Mouse (Mus musculus) erythroid progenitor cell, adult 5-6 weeks (primary cell): Measurements from ENCODE around the gene Prss8. TPM values are rescaled to one million over a fixed set of nuclear protein-coding genes. Genes with fewer than 3 reads are reported as not detected.
A peak's percentile ranks its signal among the peaks of the same experiment; 100 is the strongest.
"Not testable (repeated sequence)": the region's sequence is repeated elsewhere in the genome, so short reads cannot be mapped to it uniquely, and the experiment has no call there.

Experiments
- ATAC-seq: replicated peaks from 2 replicates; pipeline ENCODE4 v1.8.0; 2016; ENCODE audit warnings: moderate number of reproducible peaks, mild to moderate bottlenecking, moderate TSS enrichment, inconsistent platforms; ENCODE audit not compliant: poor library complexity, low FRiP score, severe bottlenecking
- total RNA-seq, 2 experiments: library from RNA; stranded (forward) in 1 of 2; stranded (reverse) in 1 of 2; fragments of 150-400 nt in 1 of 2; fragments of 186-747, 209-891 nt in 1 of 2; gene quantifications; 2 replicates each; pipeline versions ENCODE4 v1.2.3 to v1.2.4; 2015 to 2017; ENCODE audit warnings: low replicate concordance in 2 of 2

Gene Prss8
- total RNA-seq, 2 experiments from 2014 or later = not detected

DNA sequence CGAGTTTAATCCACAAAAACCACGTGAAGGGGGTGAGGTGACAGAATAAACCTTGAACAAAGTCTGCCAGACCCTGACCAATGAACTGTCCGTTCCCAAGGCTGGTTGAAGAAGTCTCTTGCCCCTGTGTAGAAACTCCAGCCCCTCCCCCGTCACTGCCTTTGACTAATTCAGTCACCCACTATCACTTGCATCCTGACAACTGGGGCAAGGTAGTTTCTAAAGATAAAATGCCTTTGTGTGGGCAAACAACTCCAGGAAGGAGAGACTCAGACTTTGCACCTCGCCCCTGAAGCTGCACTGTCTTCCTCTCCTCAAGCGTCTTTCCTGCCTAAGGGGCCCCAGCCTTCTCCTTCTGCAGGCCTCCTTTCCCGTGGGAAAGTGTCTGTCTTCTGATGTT is 29.9 kb downstream of the Prss8 start:
- no peak for ATAC-seq

DNA sequence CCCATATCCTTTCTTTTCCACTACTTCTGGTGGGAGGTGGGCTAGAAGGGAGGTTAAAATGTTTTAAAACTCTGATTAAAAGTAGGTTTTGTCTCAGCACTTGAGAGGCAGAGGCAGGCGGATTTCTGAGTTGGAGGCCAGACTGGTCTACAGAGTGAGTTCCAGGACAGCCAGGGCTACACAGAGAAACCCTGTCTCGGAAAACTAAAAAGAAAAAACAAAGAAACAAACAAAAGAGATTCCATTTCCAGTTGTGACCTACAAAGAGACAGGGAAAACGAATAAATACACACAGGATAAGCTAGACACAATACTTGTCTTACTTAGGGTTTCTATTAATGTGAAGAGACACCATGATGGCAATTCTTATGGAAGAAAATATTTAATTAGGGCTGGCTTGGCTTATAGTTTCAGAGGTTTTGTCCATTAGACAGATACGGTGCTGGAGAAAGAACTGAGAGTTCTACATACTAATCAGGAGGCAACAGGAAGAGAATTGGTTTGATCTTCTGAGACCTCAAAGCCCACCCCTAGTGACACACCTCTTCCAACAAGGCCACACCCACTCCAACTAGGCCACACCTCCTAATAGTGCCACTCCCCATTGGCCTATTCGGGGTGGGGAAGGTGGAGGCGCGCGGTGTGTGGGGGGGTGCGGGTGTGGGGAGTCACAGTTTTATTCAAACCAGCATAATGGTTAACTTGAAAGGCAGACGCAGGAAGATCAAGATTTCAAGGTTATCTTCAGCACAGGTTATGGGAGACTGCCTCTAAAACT is 31.5 kb downstream of the Prss8 start:
- ATAC-seq = no peak

DNA sequence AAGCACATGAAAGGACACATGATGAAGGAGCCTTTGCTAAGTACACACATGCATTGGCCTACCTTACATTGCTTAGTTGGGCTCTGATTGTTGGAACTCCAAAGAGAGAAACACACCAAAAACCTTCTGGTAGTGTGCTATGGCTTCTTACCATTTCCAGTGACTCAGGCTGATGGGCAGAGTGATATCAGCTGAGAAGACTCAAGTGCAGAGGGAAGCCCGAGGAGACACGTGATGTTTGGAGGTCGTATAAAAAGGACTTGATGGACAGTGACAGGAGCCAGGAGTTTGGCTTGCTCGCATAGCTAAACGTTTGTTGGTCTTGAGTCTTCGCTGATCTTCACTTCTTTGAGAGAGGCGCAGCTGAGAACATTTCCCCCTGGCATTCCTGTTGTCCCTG is 32.4 kb downstream of the Prss8 start:
- no peak for ATAC-seq

DNA sequence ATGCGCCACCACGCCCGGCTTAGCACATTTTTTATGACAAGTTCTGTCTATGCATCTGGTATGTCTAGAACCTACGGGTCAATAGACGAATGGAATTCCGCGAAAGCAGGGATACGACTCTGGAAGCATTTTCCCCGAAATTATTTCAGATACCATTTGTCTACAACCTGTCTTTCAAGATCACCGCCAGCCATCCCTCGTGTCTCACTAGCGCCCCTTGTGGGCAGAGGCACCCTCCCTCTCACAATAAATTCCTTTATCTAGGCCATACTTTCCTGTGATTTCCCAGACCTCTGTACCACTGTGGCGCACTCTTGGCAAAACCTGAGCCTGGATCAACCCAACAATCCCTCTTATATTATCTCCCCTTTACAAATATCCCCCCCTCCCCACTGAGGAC is 33.5 kb downstream of the Prss8 start:
- ATAC-seq = peak; percentile 50

DNA sequence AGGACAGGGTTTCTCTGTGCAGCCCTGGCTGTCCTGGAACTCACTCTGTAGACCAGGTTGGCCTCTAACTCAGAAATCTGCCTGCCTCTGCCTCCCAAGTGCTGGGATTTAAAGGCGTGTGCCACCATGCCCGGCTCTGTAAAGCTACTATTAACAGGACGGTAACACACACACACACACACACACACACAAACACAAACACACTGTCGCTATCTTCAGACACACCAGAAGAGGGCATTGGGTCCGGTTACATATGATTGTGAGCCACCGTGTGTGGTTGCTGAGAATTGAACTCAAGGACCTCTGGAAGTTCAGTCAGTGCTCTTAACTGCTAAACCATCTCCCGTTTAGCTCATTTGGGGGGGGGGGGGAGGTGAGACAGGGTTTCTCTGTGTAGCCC is 34.0 kb downstream of the Prss8 start:
- ATAC-seq = not testable (repeated sequence)

DNA sequence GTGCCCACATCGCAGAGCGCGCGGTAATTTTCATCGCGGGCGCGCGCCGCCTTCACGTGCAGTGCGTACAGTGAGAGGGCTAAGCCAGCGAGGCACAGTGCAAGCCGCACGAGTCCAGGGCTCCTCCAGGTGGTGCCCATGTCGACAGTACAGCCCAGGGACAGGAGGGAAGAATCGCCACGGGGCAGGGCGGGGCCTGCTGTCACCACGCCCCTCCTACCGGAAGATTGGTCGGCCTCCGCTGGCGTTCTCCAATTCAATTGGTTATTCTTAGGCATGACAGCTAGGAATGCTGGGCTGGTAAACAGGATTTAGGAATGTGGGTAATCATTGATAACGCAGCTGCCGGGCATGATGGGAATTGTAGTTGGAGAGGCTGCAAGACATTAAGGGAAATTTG is 34.5 kb downstream of the Prss8 start, which contains the start of the genes Gm21974 and Vkorc1:
Gm21974 (minus strand) TSS at position 13 of the 400 bp plus-strand sequence.
Vkorc1 (minus strand) TSS at position 176 of the 400 bp plus-strand sequence.
- peak; percentile 96 for ATAC-seq

DNA sequence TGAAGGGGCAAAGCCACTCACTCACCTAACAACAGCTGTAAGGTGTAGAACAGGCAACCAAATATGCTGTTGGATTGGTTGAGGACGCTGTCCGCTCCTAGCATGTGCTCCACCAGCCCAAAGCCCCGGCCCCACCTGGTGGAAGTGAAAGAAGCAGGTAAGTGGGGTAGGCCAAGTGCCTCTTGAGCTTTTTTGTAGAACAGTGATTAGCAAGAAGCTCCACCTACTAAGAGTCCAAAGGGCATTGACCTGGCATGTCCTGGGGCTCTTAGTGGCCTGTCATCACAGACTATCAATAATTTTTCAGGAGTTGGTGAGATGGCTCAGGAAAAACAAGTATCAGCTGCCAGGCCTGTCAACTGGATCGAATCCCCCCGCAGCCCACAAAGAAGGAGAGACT is 35.4 kb downstream of the Prss8 start:
- ATAC-seq = no peak

DNA sequence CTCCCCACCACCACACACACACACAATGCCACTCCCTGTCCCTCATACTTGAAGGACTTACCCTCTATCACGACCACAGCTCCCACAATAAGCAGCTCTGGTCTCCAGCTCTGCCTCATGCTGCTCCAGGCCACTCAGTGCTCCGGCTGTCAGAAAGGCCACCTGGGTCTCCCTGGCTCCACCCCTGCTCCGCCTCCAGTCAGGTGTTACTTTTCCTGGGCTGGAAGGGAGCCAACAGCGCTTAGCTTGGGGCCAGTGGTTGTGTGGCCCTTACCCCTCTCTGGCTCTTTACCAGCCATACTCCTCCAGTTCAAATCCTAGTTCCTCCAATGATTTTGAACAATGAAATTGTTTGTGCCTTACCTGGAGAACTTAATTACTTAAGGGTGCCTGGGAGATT is 39.1 kb downstream of the Prss8 start, which contains the start of gene Prss53:
Prss53 (minus strand) TSS at position 173 of the 400 bp plus-strand sequence.
- ATAC-seq = no peak

DNA sequence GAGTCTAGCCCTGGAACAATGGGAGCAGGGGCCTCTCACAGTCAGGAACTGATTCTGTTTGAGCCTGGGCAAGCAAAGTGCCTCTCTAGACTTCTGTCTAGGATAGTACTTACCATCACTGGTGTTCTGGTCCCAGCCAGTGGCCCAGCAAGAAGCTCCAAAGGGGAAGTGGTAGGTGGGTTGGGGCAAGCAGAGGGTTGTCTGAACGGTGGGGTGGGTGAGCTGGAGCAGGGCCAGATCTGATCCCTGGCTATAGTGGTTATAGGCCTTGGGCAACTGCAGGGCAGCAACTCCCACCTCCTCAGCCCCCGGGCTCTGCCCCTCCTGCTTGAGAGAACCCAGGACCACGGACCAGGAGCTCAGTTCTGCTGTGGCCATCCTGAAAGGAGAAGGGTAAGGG is 41.1 kb downstream of the Prss8 start:
- no peak for ATAC-seq

DNA sequence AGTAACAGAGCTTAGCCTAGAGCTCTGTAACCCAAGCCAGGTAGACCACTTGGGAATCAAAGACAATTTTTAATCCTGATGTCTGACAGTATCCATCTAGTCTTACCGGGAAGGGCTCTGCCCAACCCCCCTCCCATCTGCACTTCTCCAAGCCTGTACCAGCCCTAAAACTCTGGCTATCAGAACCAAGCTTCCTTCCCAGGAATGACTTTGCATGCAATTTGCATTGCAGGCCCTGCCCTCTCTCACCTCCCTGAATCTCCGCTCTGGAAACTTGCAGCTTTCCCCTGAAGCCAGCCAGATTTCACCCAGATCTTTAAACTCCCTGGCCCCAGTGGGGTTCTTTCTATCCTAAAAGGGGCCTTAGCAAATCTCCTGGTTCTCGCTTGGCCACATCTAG is 42.1 kb downstream of the Prss8 start:
- ATAC-seq = no peak

DNA sequence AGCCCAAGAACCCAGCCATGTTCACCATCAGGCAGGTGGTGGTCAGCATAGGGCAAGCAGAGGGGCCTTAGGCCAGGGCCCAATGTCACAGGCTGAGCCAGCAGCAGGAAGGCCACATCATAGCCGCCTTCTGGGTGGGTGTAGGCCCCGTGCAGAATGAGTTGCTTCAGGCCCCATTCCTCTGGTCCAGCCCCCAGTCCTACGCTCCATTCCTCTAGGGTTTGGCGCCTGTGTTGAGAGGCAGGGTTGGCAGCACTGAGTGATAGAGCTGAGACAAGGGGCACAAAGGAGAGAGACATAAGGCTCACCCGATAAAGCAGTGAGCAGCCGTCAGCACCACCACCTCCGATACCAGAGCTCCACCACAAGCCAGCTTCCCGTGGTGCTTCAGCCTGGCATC is 42.7 kb downstream of the Prss8 start:
- no peak for ATAC-seq

DNA sequence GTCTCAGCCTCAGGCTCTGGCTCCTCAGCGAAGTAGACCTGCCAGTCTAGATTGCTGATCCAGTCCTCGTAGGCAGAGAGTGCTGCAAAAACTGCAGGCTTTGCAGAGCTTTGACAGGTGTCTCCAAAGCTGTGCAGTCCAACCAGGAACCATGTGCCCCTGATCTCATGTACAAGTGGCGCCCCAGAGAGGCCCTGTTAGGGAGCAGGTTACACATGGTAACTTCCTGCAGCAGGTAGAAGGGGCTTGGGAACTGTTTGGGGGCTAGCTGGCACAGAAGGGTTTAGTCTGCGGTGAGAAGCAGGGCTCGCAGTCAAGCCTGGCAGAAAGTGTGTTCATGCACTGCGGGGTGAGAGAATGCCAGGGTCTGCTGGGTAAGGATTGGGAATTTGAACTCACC is 43.4 kb downstream of the Prss8 start:
- ATAC-seq = no peak

DNA sequence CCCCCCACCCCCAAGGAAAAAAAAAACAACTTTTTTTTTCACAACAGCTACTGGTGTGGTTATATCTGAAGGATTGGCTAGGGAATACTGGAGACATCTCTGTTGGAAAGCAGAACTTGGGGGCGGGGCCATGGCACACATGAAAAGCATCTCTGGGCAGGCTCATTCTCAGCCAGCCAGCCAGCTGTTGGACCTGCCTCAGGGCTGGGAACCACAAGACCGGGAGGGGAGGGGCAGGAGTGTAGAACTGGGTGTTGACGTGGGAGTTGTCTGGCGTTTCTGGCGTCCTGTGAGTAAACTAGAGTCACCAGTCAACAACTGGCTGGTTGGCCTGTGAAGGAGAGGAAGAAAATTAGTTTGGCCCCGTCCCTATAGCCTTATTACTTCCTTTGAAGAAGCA is 44.0 kb downstream of the Prss8 start:
- ATAC-seq = no peak

DNA sequence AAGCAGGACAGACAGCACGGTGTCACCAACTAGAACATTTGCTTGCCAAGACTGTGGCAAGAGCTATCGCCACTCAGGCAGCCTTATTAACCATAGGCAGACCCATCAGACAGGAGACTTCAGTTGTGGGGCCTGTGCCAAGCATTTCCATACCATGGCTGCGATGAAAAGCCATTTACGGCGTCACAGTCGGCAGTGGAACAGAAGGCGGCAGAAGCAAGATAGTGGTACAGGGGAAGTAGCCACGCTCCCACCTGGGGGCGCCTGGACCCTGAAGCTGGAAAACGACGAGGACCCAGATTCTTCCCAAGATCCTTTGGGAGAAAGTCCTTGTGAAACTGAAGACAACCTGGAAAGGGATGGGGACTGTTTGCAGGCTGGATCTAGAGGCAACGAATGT is 49.5 kb downstream of the Prss8 start:
- no peak for ATAC-seq

DNA sequence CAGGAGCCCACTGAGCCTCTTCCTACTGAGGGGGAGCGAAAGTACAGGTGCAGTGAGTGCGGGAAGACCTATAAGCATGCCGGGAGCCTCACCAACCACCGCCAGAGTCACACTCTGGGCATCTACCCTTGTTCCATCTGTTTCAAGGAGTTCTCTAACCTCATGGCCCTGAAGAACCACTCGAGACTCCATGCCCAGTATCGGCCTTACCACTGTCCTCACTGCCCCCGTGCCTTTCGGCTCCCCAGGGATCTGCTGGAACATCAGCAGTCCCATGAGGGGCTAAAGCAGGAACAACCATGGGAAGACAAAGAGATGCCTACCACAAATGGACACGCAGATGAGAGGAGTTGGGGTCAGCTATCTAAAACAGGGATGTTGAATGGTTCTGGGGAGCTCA is 50.6 kb downstream of the Prss8 start:
- no peak for ATAC-seq

DNA sequence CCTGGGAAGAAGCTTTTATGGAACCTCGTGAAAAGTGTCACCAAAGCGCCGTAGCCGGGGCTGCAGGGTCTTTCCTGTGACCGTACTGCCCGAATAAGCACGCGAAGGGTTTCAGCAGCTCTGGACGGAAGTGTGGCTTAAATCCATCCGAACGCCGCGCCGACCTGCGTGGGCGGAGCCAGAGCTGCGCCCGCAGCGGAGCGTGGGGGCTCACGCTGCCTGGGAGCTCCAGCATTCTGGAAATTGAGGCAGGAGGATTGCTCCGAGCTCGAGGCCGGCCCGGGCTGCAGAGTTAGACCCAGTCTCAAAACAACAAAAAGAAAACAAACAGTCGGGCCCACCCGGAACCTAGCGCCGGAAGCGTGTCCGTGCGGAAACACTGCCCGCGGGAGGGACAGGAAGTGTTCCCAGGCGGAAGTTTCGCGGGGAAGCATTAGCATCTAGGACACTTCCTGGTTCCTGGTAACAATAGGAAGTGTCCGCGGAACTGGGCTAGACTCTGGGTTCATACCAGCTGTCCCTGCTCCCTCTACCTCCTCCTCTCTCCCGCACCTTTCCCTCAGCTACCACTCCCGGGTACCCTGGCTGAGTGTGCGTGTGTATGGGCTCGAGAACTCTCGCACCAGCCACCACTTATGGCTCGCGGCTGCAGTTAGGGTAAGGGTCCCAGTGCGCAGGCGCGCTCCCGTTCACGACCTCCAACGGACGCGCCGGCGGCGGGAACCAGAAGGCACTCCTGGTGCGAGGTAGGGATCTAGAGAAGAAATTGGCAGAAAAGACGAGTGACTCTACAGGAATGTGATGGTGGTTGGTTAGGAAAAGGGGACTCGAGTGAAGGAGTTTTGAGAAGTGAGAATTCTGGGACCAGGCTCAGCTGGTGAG is 53.2 kb downstream of the Prss8 start, which contains the start of gene Zfp668:
Zfp668 (minus strand) TSS at position 362 of the 882 bp plus-strand sequence.
- ATAC-seq = peak; percentile 87

DNA sequence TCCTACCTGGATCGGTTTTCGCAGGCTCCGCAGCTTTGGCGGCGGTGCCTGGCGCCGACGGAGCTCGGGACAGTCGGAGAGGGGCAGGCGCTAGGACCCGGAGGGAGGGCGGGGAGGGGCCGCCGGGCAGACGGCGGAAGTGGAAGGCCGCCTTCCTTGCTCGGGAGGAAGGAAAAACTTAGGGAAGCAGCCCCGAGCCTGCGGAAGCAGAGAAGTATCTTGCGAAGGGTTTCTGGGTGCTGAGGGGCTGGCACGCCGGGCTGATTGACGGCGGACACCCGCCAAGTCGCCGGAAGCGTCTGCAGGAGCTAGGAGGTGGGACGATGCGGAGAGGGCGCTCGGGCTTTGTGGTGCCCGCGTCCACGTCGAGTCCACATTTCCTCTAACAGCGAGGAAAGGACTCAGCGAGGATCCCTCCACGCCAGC is 53.9 kb downstream of the Prss8 start, which contains the start of gene Zfp646:
Zfp646 (plus strand) TSS at position 181 of the 426 bp plus-strand sequence.
- peak; percentile 64 for ATAC-seq
